Mouse (Mus musculus) fibroblast of lung, adult 2 months (primary cell): ENCODE measurements around the gene Med16.
A peak's percentile ranks its signal among the peaks of the same experiment; 100 is the strongest.

Source experiments
- DNase-seq: peaks from one replicate; pipeline ENCODE4 v3.0.0-alpha.2; 2011; ENCODE audit warnings: low read depth

Gene Med16

DNA sequence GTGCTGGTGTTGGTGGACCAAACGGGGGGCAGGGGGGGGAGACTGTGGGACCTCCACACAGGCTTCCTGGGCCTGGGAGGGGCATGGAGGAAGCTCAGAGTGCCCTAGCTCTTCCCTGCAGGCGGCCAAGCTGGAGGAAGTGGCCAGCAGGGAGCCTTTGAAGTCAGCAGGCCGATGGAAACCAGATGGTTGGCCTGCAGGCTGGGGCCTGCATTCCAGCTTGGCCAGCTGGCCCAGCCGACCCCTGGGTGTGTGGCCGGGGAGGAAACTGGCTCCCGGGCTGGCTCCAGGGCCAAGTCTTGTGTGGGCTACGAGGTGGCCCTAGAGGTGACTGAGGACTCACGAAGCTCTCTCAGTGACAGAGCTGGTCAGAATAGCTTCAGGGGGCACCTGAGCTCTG is 24.0 kb upstream of the Med16 start:
- DNase-seq: peak; percentile 59

DNA sequence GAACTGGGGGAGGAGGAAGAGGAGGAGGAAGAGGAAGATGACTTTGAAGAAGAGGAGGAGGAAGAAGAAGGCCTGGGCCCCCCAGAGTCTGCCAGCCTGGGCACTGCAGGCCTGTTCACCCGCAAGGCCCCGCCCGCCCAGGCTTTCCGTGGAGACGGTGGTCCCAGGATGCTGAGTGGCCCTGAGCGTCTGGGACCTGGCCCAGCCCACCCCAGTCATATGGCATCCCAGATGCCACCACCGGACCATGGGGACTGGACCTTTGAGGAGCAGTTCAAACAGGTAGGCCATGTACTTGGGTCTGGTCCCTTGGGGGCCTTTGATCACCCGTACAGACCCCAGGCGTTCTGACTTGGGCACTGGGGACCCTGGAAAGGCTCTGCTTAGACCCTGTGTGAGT is 23.1 kb upstream of the Med16 start:
- no peak for DNase-seq

DNA sequence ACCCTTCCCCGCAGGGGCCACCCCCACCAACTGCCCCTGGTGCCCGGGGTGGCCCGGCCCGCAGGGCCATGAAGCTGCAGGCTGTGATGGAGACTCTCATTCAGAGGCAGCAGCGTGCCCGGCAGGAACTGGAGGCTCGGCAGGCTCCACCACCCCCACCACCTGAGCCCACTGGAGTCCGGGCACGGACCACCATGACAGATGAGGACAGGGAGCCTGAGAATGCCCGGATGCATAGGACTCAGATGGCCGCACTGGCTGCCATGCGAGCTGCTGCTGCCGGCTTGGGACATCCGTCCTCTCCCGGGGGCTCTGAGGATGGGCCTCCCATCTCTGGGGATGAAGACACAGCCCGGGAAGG is 22.1 kb upstream of the Med16 start:
- no peak for DNase-seq

DNA sequence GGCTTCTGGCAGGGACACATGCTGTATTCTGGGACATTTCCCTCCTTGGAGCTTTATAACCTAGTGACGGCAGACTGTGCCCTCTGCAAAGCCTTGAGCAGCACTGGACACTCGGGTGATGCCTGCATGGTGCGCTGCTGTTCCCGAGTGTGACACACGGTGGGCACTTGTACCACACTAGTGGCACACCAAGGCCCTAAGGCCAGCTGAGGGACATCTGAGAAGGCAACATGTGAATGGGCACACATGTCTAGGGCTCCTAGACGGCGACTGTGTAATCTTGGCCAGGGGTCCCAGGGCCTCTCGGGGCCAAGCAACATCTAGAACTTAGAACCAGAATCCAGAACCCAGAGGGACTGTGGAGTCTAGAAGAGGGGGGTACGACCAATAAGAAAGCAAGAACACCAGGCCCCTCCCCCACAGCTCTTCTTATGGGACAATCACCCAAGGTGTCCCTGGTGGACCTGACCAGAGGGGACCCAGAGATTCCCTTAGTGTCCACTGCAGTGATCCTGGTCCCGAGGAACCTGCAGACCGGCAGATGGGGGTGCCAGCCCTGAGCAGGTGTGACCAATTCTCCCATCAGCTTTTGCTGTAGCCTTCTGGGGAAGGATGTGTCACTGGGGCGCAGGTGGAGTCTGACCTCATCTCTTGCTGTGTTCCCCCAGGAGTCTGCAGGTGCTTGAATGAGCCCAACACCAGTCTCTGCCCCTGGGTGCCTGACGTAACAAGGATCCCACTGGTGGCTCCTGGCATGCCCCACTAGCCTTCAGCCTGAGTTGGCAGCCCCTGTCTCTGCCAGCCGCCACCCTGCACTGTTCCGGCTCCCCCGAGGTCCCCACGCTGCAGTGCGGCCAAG is 21.5 kb upstream of the Med16 start:
- no peak for DNase-seq

DNA sequence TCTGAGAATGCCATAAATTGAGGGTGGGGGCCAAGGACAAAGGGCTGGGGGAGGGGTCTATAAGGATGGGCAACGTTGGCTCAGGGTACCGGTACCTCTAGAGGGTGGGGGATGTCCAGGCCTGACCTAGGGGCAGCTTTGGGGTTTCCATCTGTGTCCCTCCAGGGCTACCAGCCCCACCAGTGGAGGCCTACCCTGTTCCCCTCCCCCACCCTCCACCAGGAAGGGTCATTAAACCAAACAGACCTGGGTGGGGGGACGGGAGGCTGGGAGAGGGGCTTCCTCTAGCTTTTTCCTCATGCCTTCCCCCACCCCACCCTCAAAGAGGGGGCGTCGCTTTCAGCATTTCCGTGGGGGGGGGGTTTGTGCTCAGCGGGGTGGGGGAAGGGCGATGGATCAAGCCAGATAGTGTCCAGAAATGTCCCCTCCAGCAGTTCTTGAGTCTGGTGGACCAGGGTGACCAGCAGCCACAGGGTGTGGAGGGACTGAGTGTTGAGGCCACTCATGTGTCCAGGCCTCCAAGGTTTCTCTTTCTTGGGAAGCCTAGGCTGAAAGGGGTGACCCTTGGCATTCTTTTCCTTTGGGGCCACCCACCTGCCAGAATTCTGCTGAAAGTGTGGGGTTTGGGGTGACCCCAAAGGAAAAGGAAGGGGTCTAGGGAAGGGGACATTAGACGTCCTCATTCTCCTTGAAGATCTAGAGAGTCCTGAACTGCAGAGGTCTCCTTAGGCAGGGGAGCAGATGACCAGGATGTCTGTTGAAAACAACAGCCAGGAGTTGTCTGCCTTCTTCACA is 20.4 kb upstream of the Med16 start:
- DNase-seq: no peak

DNA sequence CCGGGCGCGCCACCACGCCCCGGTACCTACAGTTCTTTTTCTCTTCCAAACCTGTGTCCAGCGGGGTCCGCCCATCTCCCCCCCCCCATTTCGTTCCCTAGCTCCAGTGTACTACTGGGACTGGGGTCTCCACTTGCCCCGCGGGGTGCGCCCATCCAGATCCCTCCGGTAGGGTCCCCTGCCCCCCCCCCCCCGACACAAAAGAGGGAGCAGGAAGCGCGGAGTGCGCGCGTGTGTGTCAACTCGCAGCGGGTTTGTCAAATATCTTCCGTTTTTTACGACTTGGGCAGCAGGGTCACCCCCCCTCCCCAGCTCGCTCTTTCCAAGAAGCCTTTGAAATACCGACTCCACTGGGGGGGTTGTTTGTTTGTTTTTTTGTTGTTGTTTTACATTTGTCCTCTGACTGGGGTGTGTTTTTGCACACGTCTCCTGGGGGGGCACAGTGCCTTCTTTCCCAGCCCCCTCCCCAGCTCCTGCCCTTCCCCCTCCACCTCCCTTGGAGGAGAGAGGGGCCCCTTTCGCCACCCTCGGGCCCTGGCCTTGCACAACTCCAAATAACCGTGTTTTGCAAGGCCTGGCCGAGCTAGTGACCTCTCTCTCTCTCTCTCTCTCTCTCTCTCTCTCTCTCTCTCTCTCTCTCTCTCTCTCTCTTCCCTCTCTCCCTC is 19.4 kb upstream of the Med16 start:
- DNase-seq: no peak

DNA sequence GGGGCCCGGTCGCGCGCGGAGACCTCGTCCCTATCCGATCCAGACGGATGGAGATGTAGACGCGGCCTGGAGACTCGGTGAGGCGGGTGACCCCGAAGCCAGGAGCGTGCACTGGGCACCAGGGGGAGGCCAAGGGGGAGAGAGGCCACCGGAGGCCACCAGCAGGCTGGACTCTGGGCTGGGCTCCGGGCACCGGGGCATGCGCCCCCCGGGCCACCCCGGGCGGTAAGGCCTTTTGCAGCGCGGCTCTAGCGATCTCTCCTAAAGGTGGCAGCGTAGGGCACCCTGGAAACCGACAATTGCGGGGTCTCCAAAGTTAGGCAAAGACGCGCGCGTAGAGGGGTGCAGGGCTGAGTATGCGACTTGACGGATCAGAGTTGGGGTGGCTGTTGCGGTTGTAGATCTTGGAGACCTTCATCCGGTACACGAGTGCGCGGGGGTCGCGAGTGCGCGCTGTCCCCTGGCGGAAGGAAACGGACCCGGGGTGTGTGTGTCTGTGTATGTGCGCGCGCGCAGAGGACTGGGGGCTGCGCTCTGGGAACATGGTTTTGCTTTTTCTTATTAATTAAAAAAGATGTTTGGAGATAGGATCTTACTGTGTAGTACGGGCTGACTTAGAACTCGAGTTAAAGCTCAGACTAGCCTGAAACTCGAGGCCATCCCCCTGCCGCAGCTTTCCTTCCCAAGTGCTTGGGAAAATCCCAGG is 18.8 kb upstream of the Med16 start:
- no peak for DNase-seq

DNA sequence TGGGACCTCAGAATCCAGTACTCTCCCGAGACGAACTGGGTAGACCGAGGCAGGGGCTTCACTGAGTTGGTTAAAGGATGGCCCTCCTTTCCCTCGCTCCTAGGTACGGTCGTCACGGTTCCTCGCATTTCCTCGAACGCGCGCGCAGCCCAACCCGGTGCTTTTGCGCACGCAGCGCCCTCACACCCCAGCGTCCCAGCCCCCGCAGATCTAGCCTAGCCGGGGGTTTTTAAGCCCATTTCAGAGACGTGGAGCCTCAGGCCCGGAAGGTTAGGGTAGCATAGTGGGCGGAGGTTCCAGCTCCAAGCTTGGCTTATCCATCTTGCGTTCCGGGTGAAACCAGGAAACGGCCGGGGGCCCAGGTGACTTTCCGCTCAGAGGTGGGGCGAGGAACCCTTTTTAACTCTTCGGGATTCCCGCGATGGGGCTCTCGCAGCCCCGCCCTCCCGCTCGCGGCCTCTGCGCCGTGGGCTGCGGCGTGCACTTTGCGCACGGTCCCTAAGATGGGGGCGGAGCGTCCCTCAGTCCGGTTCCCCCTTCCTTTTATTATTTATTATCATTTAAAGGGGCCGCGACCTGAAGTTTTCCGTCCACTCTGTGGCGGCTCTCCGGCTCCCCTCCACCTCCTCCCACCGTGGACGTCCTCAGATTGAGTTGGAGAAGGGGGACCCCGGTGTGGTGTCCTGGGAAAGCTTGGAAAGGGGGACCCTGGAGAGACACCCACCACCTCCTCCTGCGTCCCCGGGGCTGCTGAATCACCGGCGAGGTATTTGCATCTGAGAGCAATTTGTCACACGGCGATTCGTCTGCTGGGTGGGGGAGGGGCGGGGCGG is 18.0 kb upstream of the Med16 start, which contains the start of gene Arid3a:
Gene Arid3a, plus strand, starts transcription at position 553 of the 833 bp plus-strand sequence.
- DNase-seq: peak; percentile 71

DNA sequence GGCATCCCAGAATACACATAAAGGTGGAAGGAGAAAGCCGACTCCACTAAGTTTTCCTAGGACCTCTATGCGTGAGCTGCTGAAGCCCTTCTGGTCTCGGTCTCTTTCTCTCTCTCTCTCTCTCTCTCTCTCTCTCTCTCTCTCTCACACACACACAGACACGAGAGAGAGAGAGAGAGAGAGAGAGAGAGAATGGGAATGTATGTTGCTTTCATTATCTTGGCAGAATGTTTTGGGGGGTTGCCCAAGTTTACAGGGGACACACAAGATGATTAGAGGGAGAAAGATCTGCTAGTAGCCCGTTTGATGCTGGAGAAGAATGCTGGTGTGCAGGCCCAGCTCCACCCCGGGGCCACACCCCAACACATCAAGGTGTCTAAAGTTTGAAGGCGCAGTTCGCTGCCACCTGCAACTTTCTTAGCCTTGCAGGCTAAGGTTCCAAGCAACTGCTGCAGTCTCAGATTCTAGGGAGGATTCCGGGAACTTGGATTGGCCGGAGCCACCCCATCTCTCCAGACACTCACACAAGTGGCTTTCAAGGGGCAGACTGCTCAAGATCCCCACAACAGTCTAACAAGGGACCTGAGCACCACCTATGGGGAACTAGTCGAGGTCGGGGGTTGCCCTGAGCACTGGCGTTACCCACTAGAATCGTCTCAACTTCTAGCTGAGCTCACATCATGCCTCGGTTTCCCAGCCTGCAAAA is 17.2 kb upstream of the Med16 start:
- DNase-seq: no peak

DNA sequence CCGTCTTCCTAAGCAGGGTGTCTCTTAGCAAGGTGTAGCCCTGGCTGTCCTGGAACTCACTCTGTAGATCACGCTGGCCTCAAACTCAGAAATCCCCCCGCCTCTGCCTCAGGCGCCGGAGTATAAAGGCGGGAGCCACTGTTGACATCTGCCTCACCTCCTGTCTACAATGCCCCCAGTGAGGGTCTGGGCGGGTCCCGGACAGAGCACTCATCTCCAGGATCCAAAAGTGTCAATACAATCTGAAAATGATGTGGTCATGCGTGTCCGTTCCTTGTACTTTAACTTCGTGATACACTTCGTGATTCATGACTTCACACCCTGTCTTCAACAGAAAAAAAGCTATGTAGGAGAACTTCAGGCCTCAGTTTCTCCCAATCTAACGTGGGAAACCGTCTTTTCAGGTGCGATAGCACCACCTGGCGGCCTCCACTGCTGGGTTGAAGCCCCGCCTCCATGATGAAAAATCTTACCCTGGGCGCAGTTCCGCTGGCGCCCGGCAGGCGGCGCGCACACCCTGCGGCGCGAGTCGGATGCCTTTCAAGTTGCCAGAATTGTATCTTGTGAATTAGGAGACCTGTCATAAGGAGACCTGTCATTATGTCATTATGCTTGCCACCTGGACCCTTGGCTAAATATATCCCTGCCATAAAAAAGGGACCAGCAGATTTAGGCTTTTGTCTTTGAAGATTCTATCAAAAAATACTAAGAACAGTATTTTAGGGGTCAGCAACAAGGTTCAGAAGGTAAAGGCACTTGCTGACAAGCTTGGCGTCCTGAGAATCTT is 16.5 kb upstream of the Med16 start:
- DNase-seq: peak; percentile 58

DNA sequence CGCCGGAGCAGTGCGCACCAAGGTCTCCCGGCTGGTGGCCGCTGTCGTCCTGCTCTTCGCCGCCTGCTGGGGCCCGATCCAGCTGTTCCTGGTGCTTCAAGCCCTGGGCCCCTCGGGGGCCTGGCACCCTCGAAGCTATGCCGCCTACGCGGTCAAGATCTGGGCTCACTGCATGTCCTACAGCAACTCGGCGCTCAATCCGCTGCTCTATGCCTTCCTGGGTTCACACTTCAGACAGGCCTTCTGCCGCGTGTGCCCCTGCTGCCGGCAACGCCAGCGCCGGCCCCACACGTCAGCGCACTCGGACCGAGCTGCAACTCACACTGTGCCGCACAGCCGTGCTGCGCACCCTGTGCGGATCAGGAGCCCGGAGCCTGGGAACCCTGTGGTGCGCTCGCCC is 12.8 kb upstream of the Med16 start:
- no peak for DNase-seq

DNA sequence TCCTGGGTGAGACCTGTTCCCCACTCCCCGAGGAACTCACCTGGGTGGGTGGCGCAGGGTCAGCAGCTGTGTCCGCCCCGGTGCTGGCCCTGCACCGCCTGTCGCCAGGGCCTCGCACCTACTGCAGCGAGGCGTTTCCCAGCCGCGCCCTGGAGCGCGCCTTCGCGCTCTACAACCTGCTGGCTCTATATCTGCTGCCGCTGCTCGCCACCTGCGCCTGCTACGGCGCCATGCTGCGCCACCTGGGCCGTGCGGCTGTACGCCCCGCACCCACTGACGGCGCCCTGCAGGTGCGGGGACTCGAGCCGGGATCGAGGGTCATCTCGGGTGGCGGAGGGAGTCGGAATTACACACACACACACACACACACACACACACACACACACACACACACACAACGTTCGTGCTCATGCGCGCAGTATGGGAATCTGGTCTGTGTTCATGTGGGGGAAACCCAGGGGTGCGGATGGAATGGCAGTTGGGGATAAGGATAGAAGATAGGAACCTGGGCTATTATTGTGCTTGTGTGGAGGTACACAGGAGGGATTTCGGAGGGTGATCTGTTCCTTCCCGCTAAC is 12.3 kb upstream of the Med16 start, which contains the start of gene R3hdm4:
Gene R3hdm4, minus strand, starts transcription at position 251 of the 578 bp plus-strand sequence.
- DNase-seq: no peak

DNA sequence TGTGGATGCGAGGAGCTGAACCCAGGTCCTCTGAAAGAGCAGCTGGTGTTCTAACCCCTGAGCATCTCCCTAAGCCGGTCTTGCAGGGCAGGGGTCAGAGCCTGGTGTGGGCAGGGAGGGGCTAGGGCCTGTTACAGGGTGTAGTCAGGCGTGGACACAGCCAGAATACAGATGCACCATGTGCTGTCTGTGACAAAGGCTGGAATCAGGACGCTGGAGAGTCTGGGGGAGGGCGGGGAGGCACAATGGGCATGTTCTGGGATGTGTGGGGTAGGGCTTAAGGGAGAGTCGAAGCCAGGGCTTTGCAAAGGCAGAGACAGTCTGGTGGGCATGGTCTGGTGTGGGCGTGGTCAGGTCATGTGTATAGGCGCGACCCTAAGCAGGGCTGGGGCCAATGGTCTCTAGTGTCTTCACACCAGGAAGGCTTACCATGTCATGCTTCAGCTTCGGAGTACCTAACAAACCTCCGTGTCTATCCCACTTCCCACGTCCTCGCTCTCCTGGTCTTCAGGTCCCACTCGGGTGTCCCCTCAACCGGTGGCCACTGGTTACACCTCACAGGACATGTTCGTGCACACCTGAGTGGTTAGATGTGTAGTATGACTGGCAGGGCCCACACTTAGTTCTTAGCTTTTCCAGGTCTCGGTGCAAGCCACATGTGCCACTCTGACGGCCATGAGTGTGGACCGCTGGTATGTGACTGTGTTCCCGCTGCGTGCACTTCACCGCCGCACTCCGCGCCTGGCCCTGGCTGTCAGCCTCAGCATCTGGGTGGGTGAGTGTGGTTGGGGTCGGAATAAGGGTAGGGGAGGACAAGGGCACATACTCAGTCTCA is 11.6 kb upstream of the Med16 start:
- DNase-seq: no peak

DNA sequence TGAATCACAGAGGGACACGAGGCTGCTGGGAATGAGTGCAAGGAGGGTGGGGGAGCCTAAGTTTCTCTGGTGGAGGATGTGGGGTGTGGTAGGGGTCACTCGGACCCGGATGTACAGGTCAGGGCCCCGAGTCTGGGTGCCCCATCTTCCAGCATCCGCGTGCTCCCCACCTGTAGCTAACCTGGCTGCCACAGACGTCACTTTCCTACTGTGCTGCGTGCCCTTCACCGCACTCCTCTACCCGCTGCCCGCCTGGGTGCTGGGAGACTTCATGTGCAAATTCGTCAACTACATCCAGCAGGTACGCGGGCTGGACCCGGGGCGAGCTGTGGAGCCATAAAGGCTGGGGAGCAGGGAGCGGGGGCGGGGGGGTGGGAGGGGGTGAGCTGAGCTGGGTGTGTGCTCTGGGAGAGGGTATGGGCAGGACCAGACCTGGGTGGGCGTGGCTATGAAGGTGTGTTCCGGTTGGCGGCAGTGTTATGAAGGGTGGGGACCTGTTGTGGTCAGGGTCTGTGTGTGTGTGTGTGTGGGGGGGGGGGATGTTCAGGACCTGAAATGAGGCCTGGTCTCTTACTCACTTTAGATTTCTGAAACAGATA is 10.6 kb upstream of the Med16 start:
- DNase-seq: no peak

DNA sequence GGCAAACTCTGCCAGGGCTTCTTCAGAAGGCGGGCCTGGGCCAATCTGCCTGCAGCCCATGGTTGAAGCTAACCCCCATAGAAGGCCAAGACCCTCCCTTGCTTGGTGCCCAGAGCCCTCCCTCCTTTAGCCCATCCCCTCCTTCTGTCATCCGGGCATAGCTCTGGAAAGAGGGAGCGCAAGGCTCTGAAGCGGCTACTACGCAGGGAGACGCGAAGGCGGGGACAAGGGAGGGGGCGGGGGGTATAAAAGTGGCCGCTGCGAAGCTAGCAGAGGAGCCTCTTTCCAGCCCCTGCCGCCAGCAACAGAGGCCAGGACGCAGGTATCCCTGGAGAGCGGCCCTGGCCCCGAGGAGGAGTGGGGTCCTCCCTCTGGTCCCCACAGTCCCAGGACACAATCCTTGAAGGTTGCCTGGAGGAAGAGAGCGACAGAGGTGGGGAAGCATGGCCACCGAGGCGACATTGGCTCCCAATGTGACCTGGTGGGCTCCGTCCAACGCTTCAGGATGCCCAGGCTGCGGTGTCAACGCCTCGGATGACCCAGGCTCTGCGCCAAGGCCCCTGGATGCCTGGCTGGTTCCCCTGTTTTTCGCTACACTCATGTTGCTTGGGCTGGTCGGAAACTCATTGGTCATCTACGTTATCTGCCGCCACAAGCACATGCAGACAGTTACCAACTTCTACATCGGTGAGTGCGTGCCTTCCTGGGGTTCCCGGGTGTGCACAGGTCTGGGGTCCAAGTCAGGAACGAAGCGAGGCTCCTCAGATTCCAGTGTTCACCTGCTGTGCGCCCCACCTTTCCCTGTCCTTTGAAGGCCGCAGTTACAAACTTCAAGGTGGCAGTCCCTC is 9.7 kb upstream of the Med16 start:
- no peak for DNase-seq

DNA sequence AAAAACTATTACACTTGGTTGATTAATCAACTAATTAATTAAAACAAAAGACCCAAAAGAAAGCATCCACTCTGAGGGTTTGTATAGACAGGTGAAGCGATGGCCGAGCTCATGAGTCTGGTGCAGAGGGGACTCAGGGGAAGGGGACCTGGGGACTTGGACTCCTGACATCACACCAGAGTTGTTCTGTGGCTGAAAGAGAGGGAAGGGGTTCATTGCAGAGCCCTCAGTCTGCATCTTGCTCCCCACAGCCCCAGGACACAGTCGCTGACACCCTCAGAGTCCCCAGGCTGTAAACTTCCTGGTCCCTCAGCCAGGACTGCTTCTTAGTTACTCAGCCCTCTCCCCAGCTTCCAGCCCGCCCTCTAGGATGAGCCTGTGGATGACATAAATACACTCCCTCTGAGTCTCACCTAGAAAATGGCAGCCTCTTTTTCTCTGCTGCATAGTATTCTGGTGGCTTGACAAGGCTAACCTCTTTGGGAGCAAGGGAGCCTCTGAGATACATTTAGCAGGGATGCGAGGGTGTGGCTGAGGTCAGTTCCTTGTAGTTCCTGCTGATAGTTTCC is 8.9 kb upstream of the Med16 start:
- no peak for DNase-seq
